Comparison of ENCODE assay signal across 16 mouse cellular contexts in the genomic region with DNA sequence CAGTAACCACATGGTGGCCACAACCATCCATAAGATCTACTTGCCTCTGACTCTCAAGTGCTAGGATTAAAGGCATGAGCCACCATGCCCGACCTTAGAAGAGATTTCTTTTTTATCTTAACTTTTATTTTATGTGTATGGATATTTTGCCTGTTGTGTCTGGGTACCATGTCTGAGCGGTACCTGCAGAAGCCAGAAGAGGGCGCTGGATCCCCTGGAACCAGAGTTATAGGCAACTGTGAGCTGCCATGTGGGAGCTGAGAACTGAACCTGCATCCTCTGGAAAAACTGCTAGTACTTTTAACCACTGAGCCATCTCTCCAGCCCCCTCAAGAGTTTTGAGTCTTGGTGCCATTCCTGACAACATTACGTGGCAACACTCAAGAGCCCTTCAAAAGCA.
DNase-seq lines count a peak whose midpoint lies in the region; ATAC-seq and TF ChIP-seq lines count a peak whose summit lies in the region.
"Had no signal": no experiment of that assay in that cellular context is flagged by ENCODE, and none has a peak within 500 bp of the region (broad histone marks: within the 10 kb centered on the region; RNA-seq: fewer than 3 reads in every experiment).

No protein-coding gene starts in this region.

- no peak overlapping the region for H3K27ac ChIP-seq in kidney, postnatal 0 days
- no peak overlapping the region for H3K27ac ChIP-seq in midbrain, postnatal 0 days (ENCODE audit: low read depth, low read length)
- H3K27ac ChIP-seq in midbrain, embryonic 11.5 days (ENCODE audit: low read depth, low read length): no peak overlapping the region
- H3K27ac ChIP-seq in small intestine, adult 2 months (ENCODE audit: insufficient read depth, low read depth, low read length): no peak overlapping the region
- H3K27ac ChIP-seq: heart, embryonic 13.5 days; limb, embryonic 12.5 days; midbrain, embryonic 15.5 days had no signal

- no peaks in the 10 kb centered on the region for H3K27me3 ChIP-seq in kidney, postnatal 0 days (ENCODE audit: insufficient read depth, low read length)
- no peaks in the 10 kb centered on the region for H3K27me3 ChIP-seq in midbrain, postnatal 0 days (ENCODE audit: insufficient read depth, low read length)
- no peaks in the 10 kb centered on the region for H3K27me3 ChIP-seq in midbrain, embryonic 11.5 days (ENCODE audit: control insufficient read depth, insufficient read depth, low read length)
- H3K27me3 ChIP-seq in small intestine, adult 2 months (ENCODE audit: control insufficient read depth, insufficient read depth, low read length): no peaks in the 10 kb centered on the region
- H3K27me3 ChIP-seq: heart, embryonic 13.5 days; limb, embryonic 12.5 days; midbrain, embryonic 15.5 days had no signal

- H3K4me3 ChIP-seq in kidney, postnatal 0 days (replicated peaks; ENCODE audit: low read depth, low read length): no peak overlapping the region
- H3K4me3 ChIP-seq in midbrain, postnatal 0 days (ENCODE audit: low read depth, low read length): no peak overlapping the region
- no peak overlapping the region for H3K4me3 ChIP-seq in midbrain, embryonic 11.5 days (ENCODE audit: low read depth, low read length)
- no peak overlapping the region for H3K4me3 ChIP-seq in small intestine, adult 2 months (ENCODE audit: low read depth, low read length)
- H3K4me3 ChIP-seq: erythroblast, embryonic 14.5 days; heart, embryonic 13.5 days; limb, embryonic 12.5 days; midbrain, embryonic 15.5 days had no signal

- no peak for ATAC-seq in kidney, postnatal 0 days (replicated peaks; ENCODE audit: low FRiP score, low read depth)
- ATAC-seq in midbrain, postnatal 0 days (ENCODE audit: low FRiP score): no peak
- no peak for ATAC-seq in midbrain, embryonic 11.5 days (ENCODE audit: low FRiP score)
- ATAC-seq: forebrain, embryonic 14.5 days; hindbrain, embryonic 16.5 days; midbrain, embryonic 15.5 days had no signal

- DNase-seq in kidney, postnatal 0 days (ENCODE audit: low spot score): no peak
- DNase-seq in kidney, postnatal 10 days: no peak
- no peak for DNase-seq in midbrain, postnatal 0 days (ENCODE audit: low spot score)
- DNase-seq in midbrain, embryonic 11.5 days (ENCODE audit: low spot score, missing footprints): no peak
- DNase-seq in ES-CJ7 (ENCODE audit: low read depth, low spot score): peak; percentile 33
- no peak for DNase-seq in cerebellum, adult 9-10 months
- DNase-seq: cerebellum, adult 18-20 months; heart, postnatal 36 days; right cerebral cortex, adult 18-20 months had no signal

- H3K36me3 ChIP-seq in kidney, postnatal 0 days (ENCODE audit: insufficient read depth, low read length): 0 out of 2 replicates have a peak, but pooled peaks cover 10% of the 10 kb centered on the region
- peaks cover 10% of the 10 kb centered on the region for H3K36me3 ChIP-seq in midbrain, postnatal 0 days (ENCODE audit: insufficient read depth, low read length)
- no peaks in the 10 kb centered on the region for H3K36me3 ChIP-seq in midbrain, embryonic 11.5 days (ENCODE audit: control insufficient read depth, insufficient read depth, low read length)
- peaks cover 32% of the 10 kb centered on the region for H3K36me3 ChIP-seq in small intestine, adult 2 months (ENCODE audit: control insufficient read depth, insufficient read depth, low read length)
- H3K36me3 ChIP-seq: midbrain, embryonic 15.5 days had no signal

- 0 out of 2 replicates have a peak, but pooled peaks have one; percentile 20 for TF ChIP-seq CTCF in kidney, postnatal 0 days (IDR thresholded peaks at IDR 0.05; ENCODE audit: low read depth)
- peak; percentile 21; the same call in 1 of the 2 replicates for TF ChIP-seq CTCF in midbrain, postnatal 0 days (IDR thresholded peaks at IDR 0.05)
- peak; percentile 34; the same call in 1 of the 2 replicates for TF ChIP-seq CTCF in small intestine, adult 2 months (IDR thresholded peaks at IDR 0.05; ENCODE audit: extremely low read depth, insufficient read length, insufficient replicate concordance, low read depth, low read length)

- H3K4me2 ChIP-seq in kidney, postnatal 0 days (ENCODE audit: low read length): no peak overlapping the region
- H3K4me2 ChIP-seq in midbrain, postnatal 0 days (ENCODE audit: low read depth, low read length, poor library complexity, severe bottlenecking): no peak overlapping the region
- H3K4me2 ChIP-seq in midbrain, embryonic 11.5 days: no peak overlapping the region
- H3K4me2 ChIP-seq: heart, embryonic 13.5 days; limb, embryonic 12.5 days; midbrain, embryonic 15.5 days had no signal

- WGBS in kidney, postnatal 0 days: 83% methylated on average over 4 of the region's 4 CpGs
- 82% methylated on average over 4 of the region's 4 CpGs for WGBS in midbrain, postnatal 0 days
- 83% methylated on average over 4 of the region's 4 CpGs for WGBS in midbrain, embryonic 11.5 days
- 85% methylated on average over 4 of the region's 4 CpGs for WGBS in small intestine, adult 2 months

- H3K4me1 ChIP-seq in kidney, postnatal 0 days (replicated peaks; ENCODE audit: insufficient read depth, low read length): peaks cover 8% of the 10 kb centered on the region
- peaks cover 12% of the 10 kb centered on the region for H3K4me1 ChIP-seq in midbrain, postnatal 0 days (ENCODE audit: insufficient read depth, low read length)
- H3K4me1 ChIP-seq in midbrain, embryonic 11.5 days (ENCODE audit: control insufficient read depth, insufficient read depth, low read length): no peaks in the 10 kb centered on the region
- H3K4me1 ChIP-seq in small intestine, adult 2 months (ENCODE audit: control insufficient read depth, insufficient read depth, insufficient read length, low read length): no peaks in the 10 kb centered on the region; the same call in none of the 2 replicates

- TF ChIP-seq POLR2A in small intestine, adult 2 months (IDR thresholded peaks at IDR 0.05; ENCODE audit: low read depth, low read length): no peak

- H3K9me3 ChIP-seq in kidney, postnatal 0 days (replicated peaks; ENCODE audit: low read length): no peaks in the 10 kb centered on the region
- H3K9me3 ChIP-seq in midbrain, postnatal 0 days (ENCODE audit: low read length): no peaks in the 10 kb centered on the region
- no peaks in the 10 kb centered on the region for H3K9me3 ChIP-seq in midbrain, embryonic 11.5 days (ENCODE audit: control insufficient read depth, low read length)
- H3K9me3 ChIP-seq: limb, embryonic 12.5 days; midbrain, embryonic 15.5 days had no signal

- H3K9ac ChIP-seq in kidney, postnatal 0 days (ENCODE audit: low read depth, low read length): no peak overlapping the region
- no peak overlapping the region for H3K9ac ChIP-seq in midbrain, postnatal 0 days (replicated peaks; ENCODE audit: low read length, poor library complexity, severe bottlenecking)
- H3K9ac ChIP-seq in midbrain, embryonic 11.5 days (ENCODE audit: low read length): no peak overlapping the region
- H3K9ac ChIP-seq: heart, embryonic 13.5 days; limb, embryonic 12.5 days; midbrain, embryonic 15.5 days had no signal
